Mouse (Mus musculus) neural tube, embryonic 13.5 days (tissue): ENCODE data around the gene Tns1. TPM values are rescaled to one million over a fixed set of nuclear protein-coding genes. Genes with fewer than 3 reads are reported as not detected.
A peak's percentile ranks its signal among the peaks of the same experiment; 100 is the strongest.

Experiments
- ATAC-seq: fragments of 200-750 bp; cut with Nextera tagmentation; 2 replicates; pipeline ENCODE4 v1.8.0; 2017; ENCODE audit warnings: low read depth, mild to moderate bottlenecking, moderate TSS enrichment, moderate library complexity
- H3K27ac ChIP-seq: fragments of 300-500 bp; sonication (generic); replicated peaks from 2 replicates; pipeline ENCODE4 v1.5.1; 2015; ENCODE audit warnings: moderate library complexity, mild to moderate bottlenecking, inconsistent platforms
- H3K27me3 ChIP-seq: fragments of 300-500 bp; sonication (generic); 2 replicates; pipeline ENCODE4 v1.6.1; 2015; ENCODE audit warnings: mild to moderate bottlenecking, inconsistent platforms
- H3K36me3 ChIP-seq: fragments of 300-500 bp; sonication (generic); 2 replicates; pipeline ENCODE4 v1.6.1; 2015; ENCODE audit warnings: mild to moderate bottlenecking, inconsistent platforms
- H3K4me1 ChIP-seq: fragments of 300-500 bp; sonication (generic); replicated peaks from 2 replicates; pipeline ENCODE4 v1.6.1; 2015; ENCODE audit warnings: inconsistent platforms
- H3K4me2 ChIP-seq: fragments of 300-500 bp; sonication (generic); 2 replicates; pipeline ENCODE4 v1.6.1; 2015; ENCODE audit warnings: inconsistent platforms, mild to moderate bottlenecking, moderate library complexity
- H3K4me3 ChIP-seq: fragments of 300-500 bp; sonication (generic); 2 replicates; pipeline ENCODE4 v1.5.1; 2015; ENCODE audit warnings: mild to moderate bottlenecking, inconsistent platforms
- H3K9ac ChIP-seq: fragments of 300-500 bp; sonication (generic); 2 replicates; pipeline ENCODE4 v1.6.1; 2015; ENCODE audit warnings: moderate library complexity, mild to moderate bottlenecking, inconsistent platforms
- H3K9me3 ChIP-seq: fragments of 300-500 bp; sonication (generic); 2 replicates; pipeline ENCODE4 v1.6.1; 2016; ENCODE audit warnings: inconsistent platforms
- WGBS: fragments of 180-500 bp; shearing (Covaris S2); methylation state at CpG from one replicate; pipeline ENCODE4 v1.1.7; 2015; 5-methylcytosine and 5-hydroxymethylcytosine counted together
- polyA plus RNA-seq: library from polyadenylated mRNA; unstranded; fragments of >200 nt; fragmentation: Nextera tagmentation; extraction: Ambion mirVana; gene quantifications from 2 replicates; pipeline ENCODE4 v1.2.1, GENCODE M21; 2015

The Tns1 gene
- polyA plus RNA-seq, 1 experiment from 2014 or later, result 15.8 TPM

DNA sequence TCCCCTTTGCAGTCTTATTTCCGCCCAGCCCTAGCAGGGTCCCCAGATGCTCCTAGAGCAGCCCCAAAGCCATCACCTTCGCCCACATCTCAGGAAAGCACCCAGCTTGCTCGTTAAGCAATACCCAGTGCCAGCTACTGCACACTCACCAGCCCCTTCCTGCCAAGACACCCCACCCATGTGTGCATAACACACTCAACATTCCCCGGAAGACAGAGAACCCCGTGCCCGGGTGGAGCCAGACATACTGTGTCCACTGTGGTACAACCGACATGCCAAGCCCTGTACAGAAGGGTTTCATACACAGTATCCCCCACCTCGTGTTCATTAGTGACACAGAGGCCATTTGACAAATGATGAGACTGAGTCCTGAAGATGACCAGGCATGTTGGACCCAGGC is 195.9 kb downstream of the Tns1 start:
- no peak for ATAC-seq
- no peak overlapping the region for H3K4me2 ChIP-seq
- 91% methylated on average over 8 of the region's 8 CpGs for WGBS

DNA sequence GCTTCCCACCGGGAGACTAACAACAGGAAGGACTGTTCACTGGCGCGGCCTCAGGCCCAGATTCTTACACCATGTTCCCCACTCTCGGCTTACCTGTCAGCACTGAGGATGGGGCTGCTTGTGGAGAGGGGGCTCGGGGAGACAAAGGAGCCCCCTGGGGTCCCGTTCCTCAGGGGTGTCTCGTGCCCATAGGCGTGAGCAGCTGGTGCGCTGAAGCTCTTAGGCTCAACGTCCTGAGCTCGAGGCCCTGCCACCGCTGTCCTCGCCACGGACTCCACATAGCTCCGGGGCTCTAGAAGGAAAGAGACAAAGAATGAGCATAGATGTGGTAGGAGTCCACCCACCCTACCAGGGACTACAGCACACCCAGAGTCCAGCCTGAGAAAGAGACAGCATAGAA is 196.4 kb downstream of the Tns1 start:
- H3K4me1 ChIP-seq, result 0 out of 2 replicates have a peak, but pooled peaks cover 6% of the 10 kb centered on the region
- no peaks in the 10 kb centered on the region for H3K27me3 ChIP-seq
- H3K4me3 ChIP-seq, result no peak overlapping the region
- 84% methylated on average over 15 of the region's 15 CpGs for WGBS
- H3K9me3 ChIP-seq, result no peaks in the 10 kb centered on the region
- H3K27ac ChIP-seq, result no peak overlapping the region
- H3K9ac ChIP-seq, result no peak overlapping the region
- no peak for ATAC-seq
- peaks cover 15% of the 10 kb centered on the region for H3K36me3 ChIP-seq
- H3K4me2 ChIP-seq, result no peak overlapping the region

More for the DNA sequence above, 195.9 kb downstream of the Tns1 start:
- no peaks in the 10 kb centered on the region for H3K9me3 ChIP-seq
- H3K27ac ChIP-seq, result no peak overlapping the region
- no peak overlapping the region for H3K4me3 ChIP-seq
- no peak overlapping the region for H3K9ac ChIP-seq
- H3K4me1 ChIP-seq, result 0 out of 2 replicates have a peak, but pooled peaks cover 6% of the 10 kb centered on the region
- peaks cover 15% of the 10 kb centered on the region for H3K36me3 ChIP-seq
- H3K27me3 ChIP-seq, result no peaks in the 10 kb centered on the region

DNA sequence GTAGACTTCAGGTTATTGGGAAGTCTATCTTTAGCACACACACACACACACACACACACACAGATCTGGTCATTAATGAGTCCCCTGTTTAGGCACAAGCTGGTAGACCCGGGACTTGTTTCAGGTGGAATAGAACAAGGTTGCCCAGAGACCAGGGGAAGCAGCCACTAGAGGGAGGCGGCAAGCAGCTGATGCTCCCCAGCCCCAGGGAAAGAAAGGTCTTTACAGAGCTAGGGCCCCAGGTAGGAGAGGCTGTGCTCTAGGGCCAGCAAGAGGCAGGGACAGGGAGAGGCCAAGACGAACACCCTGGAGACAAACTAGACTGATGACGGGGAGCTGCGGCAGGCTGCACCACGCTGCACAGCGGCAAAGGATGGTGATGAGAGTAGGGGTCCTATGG is 198.0 kb downstream of the Tns1 start:
- no peak overlapping the region for H3K4me3 ChIP-seq
- H3K4me1 ChIP-seq, result no peaks in the 10 kb centered on the region
- H3K4me2 ChIP-seq, result no peak overlapping the region
- H3K9ac ChIP-seq, result no peak overlapping the region
- H3K27me3 ChIP-seq, result no peaks in the 10 kb centered on the region
- peaks cover 15% of the 10 kb centered on the region for H3K36me3 ChIP-seq
- no peak for ATAC-seq
- WGBS, result 67% methylated on average over 7 of the region's 7 CpGs
- no peak overlapping the region for H3K27ac ChIP-seq
- H3K9me3 ChIP-seq, result no peaks in the 10 kb centered on the region

DNA sequence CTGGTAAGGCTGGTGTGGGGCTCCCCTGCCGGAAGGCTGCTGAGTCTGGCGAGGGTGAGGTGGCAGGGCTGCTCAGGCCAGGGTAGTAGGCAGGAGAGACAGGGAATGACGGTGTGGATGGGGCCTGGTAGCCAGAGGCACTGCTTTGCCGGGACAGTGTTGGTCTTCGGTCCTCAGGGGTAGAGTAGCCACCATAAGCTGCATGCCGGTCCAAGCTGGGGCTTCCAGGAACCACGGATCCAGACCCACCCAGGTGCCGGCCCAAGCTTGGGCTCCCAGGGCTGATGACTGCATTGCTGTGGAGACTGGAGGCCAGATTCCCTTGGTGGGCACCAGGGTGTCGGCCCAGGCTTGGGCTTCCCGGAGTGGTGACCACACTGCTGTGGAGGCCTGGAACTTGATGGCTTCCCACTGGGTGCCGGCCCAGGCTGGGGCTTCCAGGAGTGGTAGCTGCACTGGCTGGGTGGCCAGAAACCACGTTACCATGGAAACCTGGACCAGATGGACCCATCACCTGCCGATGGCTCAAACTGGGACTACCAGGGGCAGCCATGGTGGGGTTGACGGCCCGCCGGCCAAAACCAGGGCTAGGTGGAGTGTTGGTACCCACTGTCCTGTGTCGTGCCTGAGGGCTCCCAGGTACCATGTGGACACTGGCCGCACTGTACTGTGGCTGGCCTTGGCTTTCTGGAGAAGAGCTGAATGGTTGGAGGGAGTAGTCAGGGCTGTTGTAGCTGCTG is 199.2 kb downstream of the Tns1 start:
- Histone ChIP-seq H3K27ac (no peak overlapping the region), H3K27me3 (no peaks in the 10 kb centered on the region), H3K4me3 (no peak overlapping the region), H3K4me1 (no peaks in the 10 kb centered on the region), H3K4me2 (no peak overlapping the region), H3K36me3 (peaks cover 26% of the 10 kb centered on the region), H3K9ac (no peak overlapping the region), H3K9me3 (no peaks in the 10 kb centered on the region)
- WGBS, result 95% methylated on average over 18 of the region's 18 CpGs
- ATAC-seq, result no peak

DNA sequence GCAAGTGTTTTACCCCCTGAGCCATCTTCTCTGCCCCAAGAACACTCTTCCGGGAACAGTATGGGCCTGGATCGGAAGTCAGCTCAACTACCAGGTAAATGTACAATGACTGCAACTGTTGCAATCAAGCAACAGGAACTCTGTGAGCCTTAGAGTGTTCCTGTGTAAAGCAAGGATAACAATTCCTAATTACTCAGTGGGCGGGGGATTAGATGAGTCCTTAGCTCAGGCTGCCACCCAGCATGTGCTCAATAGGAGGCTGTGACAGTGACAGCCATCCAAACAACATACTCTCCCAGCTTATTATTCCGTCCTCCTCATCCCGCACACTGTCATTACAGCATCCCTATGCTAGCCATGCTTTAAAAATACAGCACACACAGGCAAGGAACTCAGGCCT is 200.0 kb downstream of the Tns1 start:
- no peak for ATAC-seq
- no peak overlapping the region for H3K4me2 ChIP-seq
- H3K27me3 ChIP-seq, result no peaks in the 10 kb centered on the region
- WGBS, result 84% methylated on average over 5 of the region's 5 CpGs
- H3K4me3 ChIP-seq, result no peak overlapping the region
- no peak overlapping the region for H3K27ac ChIP-seq
- H3K9me3 ChIP-seq, result no peaks in the 10 kb centered on the region
- no peak overlapping the region for H3K9ac ChIP-seq
- peaks cover 29% of the 10 kb centered on the region for H3K36me3 ChIP-seq
- H3K4me1 ChIP-seq, result no peaks in the 10 kb centered on the region

DNA sequence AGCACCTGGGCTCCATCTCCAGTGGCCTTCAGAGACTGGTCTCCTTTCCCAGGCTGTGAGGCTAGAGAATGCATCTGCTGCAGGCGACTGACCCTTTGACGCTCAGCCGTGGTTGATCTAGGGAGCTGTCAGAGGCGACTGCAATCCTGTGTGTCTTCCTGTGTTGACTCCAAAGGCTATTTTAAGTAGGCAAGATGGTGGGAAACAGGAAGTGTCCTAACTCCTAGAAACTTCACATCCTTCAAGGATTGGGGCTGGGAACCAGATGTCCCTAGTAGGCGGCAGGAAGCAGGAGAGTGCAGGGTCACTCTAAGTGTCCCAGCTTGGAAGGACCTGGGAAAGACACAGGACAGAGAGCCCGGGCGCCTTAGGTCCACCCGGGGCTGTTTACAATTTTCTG is 201.1 kb downstream of the Tns1 start:
- WGBS, result 86% methylated on average over 8 of the region's 8 CpGs
- 0 out of 2 replicates have a peak overlapping the region, but pooled peaks have one; percentile 33 for H3K27ac ChIP-seq
- no peaks in the 10 kb centered on the region for H3K9me3 ChIP-seq
- no peaks in the 10 kb centered on the region for H3K4me1 ChIP-seq
- H3K4me2 ChIP-seq, result no peak overlapping the region
- H3K9ac ChIP-seq, result no peak overlapping the region
- no peak overlapping the region for H3K4me3 ChIP-seq
- ATAC-seq, result no peak
- no peaks in the 10 kb centered on the region for H3K27me3 ChIP-seq
- peaks cover 29% of the 10 kb centered on the region for H3K36me3 ChIP-seq

DNA sequence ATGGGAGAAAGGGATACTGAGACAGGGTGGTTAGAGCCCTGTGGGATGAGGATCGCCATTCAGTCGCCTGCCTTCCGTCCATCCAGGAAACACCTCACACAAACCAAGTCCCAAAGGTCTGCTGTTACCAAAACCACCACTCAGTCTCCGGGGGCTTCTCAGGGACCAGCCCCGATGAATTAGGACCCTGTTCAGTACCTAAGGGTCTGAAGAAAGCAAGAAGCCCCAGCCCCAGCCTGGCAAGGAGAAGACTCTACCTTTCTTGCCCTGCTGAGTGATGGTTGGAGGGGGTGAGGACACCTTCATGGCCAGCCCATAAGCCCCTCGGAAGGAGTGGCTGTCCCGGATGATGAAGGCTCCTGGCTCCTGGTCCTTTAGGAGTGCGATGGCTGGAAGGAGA is 203.5 kb downstream of the Tns1 start:
- H3K4me3 ChIP-seq, result no peak overlapping the region
- peaks cover 34% of the 10 kb centered on the region for H3K36me3 ChIP-seq
- no peaks in the 10 kb centered on the region for H3K27me3 ChIP-seq
- no peaks in the 10 kb centered on the region for H3K9me3 ChIP-seq
- no peak overlapping the region for H3K27ac ChIP-seq
- ATAC-seq, result no peak
- WGBS, result 92% methylated on average over 8 of the region's 8 CpGs
- no peaks in the 10 kb centered on the region; the same call in 1 of the 2 replicates for H3K4me1 ChIP-seq
- no peak overlapping the region for H3K4me2 ChIP-seq
- H3K9ac ChIP-seq, result no peak overlapping the region

DNA sequence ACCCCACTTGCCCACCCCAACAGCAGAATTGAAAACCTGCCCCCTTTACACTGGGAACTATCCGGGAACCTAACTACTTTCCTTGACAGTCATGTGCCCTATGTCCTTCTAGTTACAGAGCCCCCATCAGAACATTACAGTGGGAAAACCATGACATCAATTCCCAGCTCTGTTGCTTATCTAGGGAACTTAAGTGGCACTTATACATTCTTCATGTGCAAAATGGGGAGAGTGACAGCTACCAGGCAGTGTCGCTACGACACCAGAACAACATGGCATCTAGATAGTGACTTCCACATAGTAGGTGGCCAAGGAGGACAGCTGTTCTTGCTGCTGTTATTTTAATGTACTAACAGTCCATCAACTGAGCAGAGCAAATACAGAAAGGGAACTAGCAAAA is 204.3 kb downstream of the Tns1 start:
- no peak overlapping the region for H3K4me3 ChIP-seq
- WGBS, result 95% methylated on average over 3 of the region's 3 CpGs

DNA sequence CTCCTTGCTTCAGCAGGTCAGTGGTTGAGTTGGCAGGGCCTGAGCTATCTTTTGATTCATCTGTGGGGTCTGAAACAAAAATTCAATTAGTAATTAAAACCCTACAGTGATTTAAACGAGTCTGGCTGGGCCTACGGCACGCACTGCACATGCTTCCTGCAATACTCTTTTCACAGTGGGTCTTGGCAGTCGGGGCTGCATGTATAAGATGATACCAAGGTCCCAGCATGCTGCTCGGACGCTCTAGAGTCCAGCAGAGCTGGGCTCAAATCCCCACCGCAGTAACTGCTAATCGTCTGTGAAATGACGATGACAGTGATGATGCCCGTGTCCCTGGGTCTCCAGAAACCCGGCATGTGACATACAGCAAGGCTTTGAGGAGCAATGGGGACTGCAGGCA is 206.2 kb downstream of the Tns1 start:
- H3K36me3 ChIP-seq, result peaks cover 23% of the 10 kb centered on the region
- ATAC-seq, result no peak
- no peak overlapping the region for H3K27ac ChIP-seq
- WGBS, result 85% methylated on average over 11 of the region's 11 CpGs
- no peak overlapping the region for H3K4me2 ChIP-seq
- no peaks in the 10 kb centered on the region for H3K9me3 ChIP-seq
- H3K9ac ChIP-seq, result no peak overlapping the region
- peaks cover 11% of the 10 kb centered on the region for H3K4me1 ChIP-seq
- H3K4me3 ChIP-seq, result no peak overlapping the region
- no peaks in the 10 kb centered on the region for H3K27me3 ChIP-seq

More for the DNA sequence above, 204.3 kb downstream of the Tns1 start:
- no peak for ATAC-seq
- no peak overlapping the region for H3K27ac ChIP-seq
- H3K36me3 ChIP-seq, result peaks cover 28% of the 10 kb centered on the region
- H3K9ac ChIP-seq, result no peak overlapping the region
- H3K4me2 ChIP-seq, result no peak overlapping the region
- H3K4me1 ChIP-seq, result no peaks in the 10 kb centered on the region; the same call in 1 of the 2 replicates
- no peaks in the 10 kb centered on the region for H3K9me3 ChIP-seq
- H3K27me3 ChIP-seq, result no peaks in the 10 kb centered on the region

DNA sequence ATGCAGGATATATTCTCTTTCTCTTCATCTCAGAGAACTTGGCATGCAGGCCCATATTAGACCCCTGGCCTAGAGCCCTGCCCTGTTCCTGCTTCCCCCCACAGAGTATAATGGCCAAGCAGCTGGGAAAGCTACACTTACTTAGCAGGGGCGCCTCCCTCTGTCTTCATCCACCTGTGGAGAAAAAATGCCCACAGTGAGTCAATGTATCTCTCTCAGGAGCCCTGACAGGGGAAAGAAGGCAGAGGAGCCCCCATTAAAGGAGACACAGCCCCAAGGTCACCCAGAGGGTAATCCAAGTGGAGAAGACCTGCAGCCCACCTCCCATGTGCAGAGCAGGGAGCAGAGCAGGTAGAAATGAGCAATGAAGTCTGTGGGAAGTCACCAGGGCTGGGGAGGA is 208.0 kb downstream of the Tns1 start:
- H3K9me3 ChIP-seq, result no peaks in the 10 kb centered on the region
- H3K9ac ChIP-seq, result no peak overlapping the region
- WGBS, result 77% methylated on average over 1 of the region's 1 CpGs
- peaks cover 23% of the 10 kb centered on the region for H3K36me3 ChIP-seq
- no peak overlapping the region for H3K4me3 ChIP-seq
- no peak overlapping the region for H3K27ac ChIP-seq
- no peak for ATAC-seq
- peaks cover 16% of the 10 kb centered on the region for H3K4me1 ChIP-seq
- no peaks in the 10 kb centered on the region for H3K27me3 ChIP-seq
- H3K4me2 ChIP-seq, result no peak overlapping the region

DNA sequence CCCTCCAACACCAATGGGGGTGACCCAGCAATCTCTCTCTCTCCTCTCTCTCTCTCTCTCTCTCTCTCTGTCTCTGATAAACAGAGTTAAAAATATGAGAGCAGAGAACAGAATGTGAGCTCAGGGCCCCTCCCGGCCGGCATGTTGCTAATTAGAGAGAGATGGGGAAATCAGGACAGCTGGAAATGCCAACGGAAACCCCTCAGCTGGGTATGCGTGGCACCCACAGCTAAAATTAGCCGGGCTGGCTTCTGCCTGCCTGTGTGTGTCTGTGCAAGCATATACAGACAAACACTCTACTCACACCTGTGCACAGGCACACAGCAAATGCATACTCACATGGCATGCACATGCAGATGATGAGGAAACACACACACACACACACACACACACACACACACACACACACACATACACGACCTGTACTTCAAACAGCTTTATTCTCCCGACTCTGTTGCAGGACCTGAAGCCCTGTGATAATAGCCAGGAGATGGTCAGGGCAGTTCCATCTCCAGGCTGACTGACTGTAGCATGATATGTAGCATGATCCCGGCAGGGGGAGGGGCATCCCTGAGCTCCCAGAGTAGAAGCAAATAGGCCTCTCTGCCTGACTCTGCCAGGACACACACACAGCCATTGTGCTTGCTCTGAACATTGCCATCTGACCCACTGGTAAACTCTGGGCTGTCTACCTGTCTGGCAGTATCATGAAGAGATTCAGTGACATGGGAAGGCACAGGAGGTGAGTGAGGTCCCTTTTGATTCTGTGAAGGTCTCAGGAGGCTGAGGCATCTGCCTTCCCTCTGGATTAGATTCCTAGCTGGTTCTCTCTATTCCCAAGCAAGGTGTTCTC is 208.8 kb downstream of the Tns1 start:
- H3K9me3 ChIP-seq, result no peaks in the 10 kb centered on the region
- WGBS, result 72% methylated on average over 8 of the region's 8 CpGs
- peaks cover 16% of the 10 kb centered on the region for H3K36me3 ChIP-seq
- H3K9ac ChIP-seq, result no peak overlapping the region
- ATAC-seq, result no peak
- peaks cover 16% of the 10 kb centered on the region for H3K4me1 ChIP-seq
- no peak overlapping the region for H3K4me3 ChIP-seq
- no peak overlapping the region for H3K4me2 ChIP-seq
- H3K27me3 ChIP-seq, result no peaks in the 10 kb centered on the region
- no peak overlapping the region for H3K27ac ChIP-seq

DNA sequence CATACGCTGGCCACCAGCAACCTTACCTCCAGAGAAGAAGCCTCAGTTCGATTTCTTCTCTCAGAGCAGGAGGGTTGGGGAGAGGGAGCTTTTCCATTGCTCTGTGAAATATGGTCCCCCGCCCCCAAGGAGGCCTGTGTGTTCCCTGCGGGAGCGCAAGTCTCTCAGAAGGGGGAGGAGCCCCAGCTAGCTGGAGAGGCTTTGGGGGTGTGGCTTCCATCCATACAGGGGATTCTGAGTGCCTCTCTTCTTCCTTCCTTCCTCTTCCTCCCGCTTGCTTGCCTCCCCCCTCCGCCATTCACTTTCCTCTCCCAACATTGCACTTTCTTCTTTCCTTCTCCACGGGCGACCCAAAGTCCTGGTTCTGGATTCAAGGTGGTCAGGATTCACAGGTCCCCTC is 210.2 kb downstream of the Tns1 start:
- peaks cover 9% of the 10 kb centered on the region for H3K36me3 ChIP-seq
- no peak overlapping the region for H3K9ac ChIP-seq
- no peak overlapping the region for H3K4me3 ChIP-seq
- no peak overlapping the region for H3K27ac ChIP-seq
- peak; percentile 30; the same call in 1 of the 2 replicates for ATAC-seq
- no peaks in the 10 kb centered on the region for H3K27me3 ChIP-seq
- 17% methylated on average over 9 of the region's 9 CpGs for WGBS
- peaks cover 16% of the 10 kb centered on the region for H3K4me1 ChIP-seq
- H3K4me2 ChIP-seq, result peak overlapping the region; percentile 21; the same call in 1 of the 2 replicates
- no peaks in the 10 kb centered on the region for H3K9me3 ChIP-seq
